Mouse (Mus musculus) CD4-positive, CD25-positive, alpha-beta regulatory T cell, adult 9 weeks (primary cell): ENCODE measurements around the gene Mgat4e. TPM values are rescaled to one million over a fixed set of nuclear protein-coding genes. Genes with fewer than 3 reads are reported as not detected.

Experiments
- polyA plus RNA-seq: library from polyadenylated mRNA; unstranded; fragments of 100-300 nt; shearing (Covaris generic); gene quantifications from one replicate; pipeline ENCODE4 v1.2.1, GENCODE M21; 2017

Gene Mgat4e
- not detected for polyA plus RNA-seq

GRCm38 (mm10) chr1:134549632-134550132 is at the start of gene Mgat4e:
Mgat4e (minus strand) TSS chr1:134549682.

GRCm38 (mm10) chr1:134559976-134560375 is 10.5 kb upstream of the Mgat4e start, which contains the start of gene Kdm5b:
Kdm5b (plus strand) TSS chr1:134560171.

GRCm38 (mm10) chr1:134494428-134495215 is 54.9 kb downstream of the Mgat4e start, which contains the start of gene Rabif:
Rabif (plus strand) TSS chr1:134494648.

Other genes starting within 250 kb of the Mgat4e start
- not detected for gene Ppfia4, start 216.8 kb downstream of the Mgat4e start, polyA plus RNA-seq
- gene Tmem183a, start 187.7 kb downstream of the Mgat4e start, polyA plus RNA-seq = 52.0 TPM
- not detected for gene 4933406M09Rik, start 163.7 kb downstream of the Mgat4e start, polyA plus RNA-seq
- gene Cyb5r1, start 144.1 kb downstream of the Mgat4e start, polyA plus RNA-seq = 34.5 TPM
- 25.0 TPM for gene Adipor1, start 134.3 kb downstream of the Mgat4e start, polyA plus RNA-seq
- gene Klhl12, start 94.2 kb downstream of the Mgat4e start, polyA plus RNA-seq = 16.6 TPM
- gene Rabif, start 55.0 kb downstream of the Mgat4e start, polyA plus RNA-seq = 58.4 TPM
- 14.3 TPM for gene Kdm5b, start 10.5 kb upstream of the Mgat4e start, polyA plus RNA-seq
- gene Syt2, start 97.0 kb upstream of the Mgat4e start, polyA plus RNA-seq = not detected